Mouse (Mus musculus) midbrain, embryonic 10.5 days (tissue): ENCODE measurements around the gene Exoc7. TPM values are rescaled to one million over a fixed set of nuclear protein-coding genes. Genes with fewer than 3 reads are reported as not detected.
"Not testable (repeated sequence)": the region's sequence is repeated elsewhere in the genome, so short reads cannot be mapped to it uniquely, and the experiment has no call there.

Experiments
- DNase-seq: peaks from one replicate; pipeline ENCODE4 v3.0.0-alpha.2; 2017; ENCODE audit warnings: low spot score
- H3K27ac ChIP-seq: fragments of 300-500 bp; sonication (generic); replicated peaks from 2 replicates; pipeline ENCODE4 v1.5.1; 2016; ENCODE audit warnings: mild to moderate bottlenecking
- H3K27me3 ChIP-seq: fragments of 300-500 bp; sonication (generic); 2 replicates; pipeline ENCODE4 v1.6.1; 2016; ENCODE audit warnings: low read depth, mild to moderate bottlenecking; ENCODE audit not compliant: poor library complexity, severe bottlenecking
- H3K36me3 ChIP-seq: fragments of 300-500 bp; sonication (generic); 2 replicates; pipeline ENCODE4 v1.6.1; 2016; ENCODE audit warnings: mild to moderate bottlenecking, moderate library complexity
- H3K4me1 ChIP-seq: fragments of 300-500 bp; sonication (generic); 2 replicates; pipeline ENCODE4 v1.6.1; 2016
- H3K4me3 ChIP-seq: fragments of 300-500 bp; sonication (generic); 2 replicates; pipeline ENCODE4 v1.5.1; 2016; ENCODE audit warnings: mild to moderate bottlenecking, moderate library complexity
- H3K9me3 ChIP-seq: fragments of 300-500 bp; sonication (generic); replicated peaks from 2 replicates; pipeline ENCODE4 v1.6.1; 2016; ENCODE audit warnings: mild to moderate bottlenecking
- WGBS: fragments of 180-500 bp; shearing (Covaris S2); methylation state at CpG from one replicate; pipeline ENCODE4 v1.1.7; 2016; 5-methylcytosine and 5-hydroxymethylcytosine counted together
- polyA plus RNA-seq: library from polyadenylated mRNA; unstranded; fragments of >200 nt; fragmentation: Nextera tagmentation; extraction: Ambion mirVana; gene quantifications from 2 replicates; pipeline ENCODE4 v1.2.1, GENCODE M21; 2016

Gene Exoc7
- polyA plus RNA-seq, 1 experiment from 2014 or later = 57.6 TPM

GRCm38 (mm10) chr11:116283982-116284381 lies 23.1 kb downstream of the Exoc7 start:
- peaks cover 66% of the 10 kb centered on the region for H3K27me3 ChIP-seq
- H3K9me3 ChIP-seq = no peaks in the 10 kb centered on the region
- H3K27ac ChIP-seq = no peak overlapping the region
- no peak for DNase-seq
- peaks cover 19% of the 10 kb centered on the region for H3K36me3 ChIP-seq
- WGBS = 68% methylated on average over 6 of the region's 6 CpGs
- no peak overlapping the region for H3K4me3 ChIP-seq
- H3K4me1 ChIP-seq = peaks cover 23% of the 10 kb centered on the region

DNA sequence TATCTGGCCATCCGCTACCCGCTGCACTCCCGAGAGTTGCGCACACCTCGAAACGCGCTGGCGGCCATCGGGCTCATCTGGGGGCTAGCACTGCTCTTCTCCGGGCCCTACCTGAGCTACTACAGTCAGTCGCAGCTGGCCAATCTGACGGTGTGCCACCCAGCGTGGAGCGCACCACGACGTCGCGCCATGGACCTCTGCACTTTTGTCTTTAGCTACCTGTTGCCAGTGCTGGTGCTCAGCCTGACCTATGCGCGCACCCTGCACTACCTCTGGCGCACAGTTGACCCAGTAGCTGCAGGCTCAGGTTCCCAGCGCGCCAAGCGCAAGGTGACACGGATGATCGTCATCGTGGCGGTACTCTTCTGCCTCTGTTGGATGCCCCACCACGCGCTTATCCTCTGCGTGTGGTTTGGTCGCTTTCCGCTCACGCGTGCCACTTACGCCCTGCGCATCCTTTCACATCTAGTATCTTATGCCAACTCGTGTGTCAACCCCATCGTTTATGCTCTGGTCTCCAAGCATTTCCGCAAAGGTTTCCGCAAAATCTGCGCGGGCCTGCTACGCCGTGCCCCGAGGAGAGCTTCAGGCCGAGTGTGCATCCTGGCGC lies 24.0 kb downstream of the Exoc7 start:
- Histone ChIP-seq H3K27me3 (peaks cover 66% of the 10 kb centered on the region), H3K4me3 (no peak overlapping the region), H3K4me1 (peaks cover 23% of the 10 kb centered on the region), H3K36me3 (peaks cover 10% of the 10 kb centered on the region), H3K9me3 (no peaks in the 10 kb centered on the region), H3K27ac (no peak overlapping the region)
- no peak for DNase-seq
- 12% methylated on average over 48 of the region's 48 CpGs for WGBS

DNA sequence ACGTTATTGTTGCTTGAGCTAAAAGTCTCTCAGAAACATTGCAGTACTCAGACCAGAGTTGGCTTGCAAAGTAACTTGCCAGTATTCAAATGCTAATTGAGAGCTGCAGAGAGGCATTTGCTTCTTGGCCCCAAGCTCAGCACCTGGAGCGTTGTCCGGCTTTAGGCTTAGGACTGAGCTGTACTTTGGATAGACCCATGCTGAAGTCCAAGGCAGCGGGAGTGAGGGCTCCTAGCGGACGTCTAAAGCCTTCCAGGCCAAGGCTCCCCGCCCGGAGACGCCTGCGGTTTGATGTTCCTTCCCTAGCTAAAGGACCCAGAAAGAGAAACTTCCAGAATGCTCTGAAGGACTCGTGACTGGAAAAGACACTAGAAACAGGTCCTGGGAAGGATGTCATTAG lies 24.9 kb downstream of the Exoc7 start:
- Histone ChIP-seq H3K4me1 (peaks cover 23% of the 10 kb centered on the region), H3K9me3 (no peaks in the 10 kb centered on the region), H3K27ac (no peak overlapping the region), H3K4me3 (peak overlapping the region; percentile 46), H3K27me3 (peaks cover 66% of the 10 kb centered on the region), H3K36me3 (0 out of 2 replicates have a peak, but pooled peaks cover under 1% of the 10 kb centered on the region)
- peak; percentile 43 for DNase-seq
- WGBS = 1% methylated on average over 11 of the region's 11 CpGs

DNA sequence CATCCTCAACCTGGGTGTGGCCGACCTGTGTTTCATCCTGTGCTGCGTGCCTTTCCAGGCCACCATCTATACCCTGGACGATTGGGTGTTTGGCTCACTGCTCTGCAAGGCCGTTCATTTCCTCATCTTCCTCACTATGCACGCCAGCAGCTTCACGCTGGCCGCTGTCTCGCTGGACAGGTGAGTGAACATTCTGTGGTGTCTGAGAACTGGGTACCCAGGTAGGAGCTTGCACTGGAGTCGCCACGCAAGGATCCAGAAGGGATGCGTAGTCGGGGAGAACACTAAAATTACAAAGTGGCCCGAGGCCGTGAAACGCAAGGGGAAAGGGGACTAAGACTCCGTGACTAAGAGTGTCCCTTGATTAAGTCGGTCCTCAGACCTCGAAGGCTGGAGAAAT lies 25.4 kb downstream of the Exoc7 start:
- Histone ChIP-seq H3K9me3 (no peaks in the 10 kb centered on the region), H3K4me3 (peak overlapping the region; percentile 46), H3K27ac (no peak overlapping the region), H3K27me3 (peaks cover 66% of the 10 kb centered on the region), H3K36me3 (no peaks in the 10 kb centered on the region), H3K4me1 (peaks cover 23% of the 10 kb centered on the region)
- WGBS = 1% methylated on average over 18 of the region's 18 CpGs
- no peak for DNase-seq

DNA sequence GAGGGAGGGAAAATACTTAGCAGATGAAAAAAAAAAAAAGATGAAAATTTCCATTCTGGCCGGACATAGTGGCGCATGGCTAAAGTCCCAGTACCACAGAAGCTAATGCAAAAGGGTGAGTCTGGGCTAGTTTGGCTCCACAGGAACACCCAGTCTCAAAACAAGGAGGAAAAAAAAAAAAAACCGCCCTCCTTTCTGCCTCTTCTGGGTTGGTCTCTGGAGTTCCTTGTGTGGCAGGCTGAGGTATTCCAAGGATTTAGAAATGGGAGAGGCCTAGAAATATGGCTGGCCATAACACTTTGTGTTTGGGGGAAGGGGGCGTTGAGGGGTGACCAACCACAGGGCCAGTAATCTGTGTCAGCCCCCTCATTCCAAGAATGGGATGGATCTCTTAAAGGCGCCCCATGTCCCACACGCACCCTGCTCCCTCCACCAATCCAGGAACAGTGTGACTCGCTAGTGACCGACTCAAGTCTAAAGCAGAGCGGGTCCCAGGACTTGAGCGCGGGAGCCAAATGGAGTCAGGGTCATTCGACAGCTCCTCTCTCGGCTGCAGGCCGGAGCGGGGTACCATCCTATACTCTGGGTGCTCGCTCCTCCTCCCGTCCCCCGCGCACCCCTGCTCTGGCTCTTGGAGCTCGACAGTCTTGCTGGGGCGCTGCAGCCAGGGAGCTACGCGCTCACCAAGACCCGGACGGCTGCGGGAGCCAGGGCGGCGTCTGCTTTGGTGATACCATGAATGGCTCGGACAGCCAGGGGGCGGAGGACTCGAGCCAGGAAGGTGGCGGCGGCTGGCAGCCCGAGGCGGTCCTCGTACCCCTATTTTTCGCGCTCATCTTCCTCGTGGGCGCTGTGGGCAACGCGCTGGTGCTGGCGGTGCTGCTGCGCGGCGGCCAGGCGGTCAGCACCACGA lies 26.0 kb downstream of the Exoc7 start, which contains the start of gene Galr2:
Gene Galr2, plus strand, starts transcription at position 189 of the 913 bp plus-strand sequence.
- WGBS = 6% methylated on average over 48 of the region's 48 CpGs
- peaks cover 65% of the 10 kb centered on the region for H3K27me3 ChIP-seq

GRCm38 (mm10) chr11:116277184-116277583 lies 29.8 kb downstream of the Exoc7 start:
- not testable (repeated sequence) for H3K4me3 ChIP-seq, H3K36me3 ChIP-seq, H3K9me3 ChIP-seq, DNase-seq, H3K27ac ChIP-seq
- whole genome bisulfite sequencing = 93% methylated on average over 1 of the region's 1 CpGs
- peaks cover 27% of the 10 kb centered on the region for H3K27me3 ChIP-seq
- H3K4me1 ChIP-seq = peaks cover 36% of the 10 kb centered on the region

More for the DNA sequence above, 26.0 kb downstream of the Exoc7 start, which contains the start of gene Galr2:
- DNase-seq = peak; percentile 45
- Histone ChIP-seq H3K27ac (no peak within 1 kb of the TSS), H3K9me3 (no peaks in the 10 kb centered on the region), H3K36me3 (no peaks in the 10 kb centered on the region), H3K4me1 (peaks cover 23% of the 10 kb centered on the region), H3K4me3 (peak within 1 kb of the TSS; percentile 46)

- Histone ChIP-seq H3K27ac (peak within 1 kb of the TSS; percentile 93), H3K4me1 (peaks cover 28% of the 10 kb centered on the region), H3K36me3 (peaks cover 35% of the 10 kb centered on the region), H3K27me3 (no peaks in the 10 kb centered on the region), H3K4me3 (peak within 1 kb of the TSS; percentile 97), H3K9me3 (no peaks in the 10 kb centered on the region)
- WGBS = 5% methylated on average over 32 of the region's 32 CpGs
- peak; percentile 94 for DNase-seq
These were observed 32.9 kb downstream of the Exoc7 start, which contains the start of gene Srp68 for GRCm38 (mm10) chr11:116274045-116274666. Gene Srp68, minus strand, starts transcription at chr11:116274217.

- Histone ChIP-seq H3K9me3 (no peaks in the 10 kb centered on the region), H3K36me3 (peaks cover 41% of the 10 kb centered on the region), H3K4me1 (peaks cover 28% of the 10 kb centered on the region), H3K27ac (peak overlapping the region; percentile 93), H3K27me3 (no peaks in the 10 kb centered on the region), H3K4me3 (peak overlapping the region; percentile 97)
- no peak for DNase-seq
- under 1% methylated on average over 39 of the region's 39 CpGs for WGBS
These were observed 33.5 kb downstream of the Exoc7 start for GRCm38 (mm10) chr11:116273469-116274044.

DNA sequence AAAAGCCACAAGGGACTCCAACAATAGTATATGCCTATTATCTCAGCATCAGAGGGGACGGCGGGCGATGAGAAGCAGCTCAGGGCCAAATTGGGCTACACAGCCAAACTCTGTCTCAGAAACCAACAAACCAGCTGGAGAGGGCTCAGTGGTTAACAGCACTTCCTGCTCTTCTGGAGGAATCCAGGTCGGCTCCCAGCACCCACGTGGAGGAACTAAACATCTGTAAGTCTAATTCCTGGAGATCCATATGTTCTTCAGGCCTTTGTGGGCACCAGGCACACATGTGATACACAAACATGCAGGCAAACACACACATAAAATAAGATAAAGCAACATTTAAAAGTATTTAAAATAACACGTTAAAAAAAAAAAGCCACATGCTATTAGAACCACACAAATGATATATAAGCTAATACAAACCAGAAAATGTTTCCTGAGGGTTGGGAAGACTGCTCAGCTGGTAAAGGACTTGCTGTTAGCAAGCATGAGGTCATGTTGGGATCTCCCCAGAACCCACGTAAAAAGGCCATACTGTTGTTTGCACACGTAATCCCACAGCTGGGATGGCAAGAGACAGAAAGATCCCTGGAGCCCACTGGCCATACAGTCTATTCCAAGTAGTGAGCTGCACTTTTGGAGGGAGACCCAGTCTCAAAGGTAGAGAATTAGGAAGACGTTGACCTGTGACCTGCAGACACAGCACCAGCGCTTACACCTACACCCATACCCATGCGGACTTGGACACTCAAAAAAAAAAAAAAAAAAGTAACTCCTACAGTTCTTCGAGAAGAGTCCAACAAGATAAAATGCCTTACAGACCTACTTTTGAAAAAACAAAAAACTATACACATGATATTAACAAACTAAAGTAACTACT lies 34.2 kb downstream of the Exoc7 start:
- Histone ChIP-seq H3K9me3 (no peaks in the 10 kb centered on the region), H3K4me1 (peaks cover 28% of the 10 kb centered on the region), H3K27ac (peak overlapping the region; percentile 93), H3K4me3 (peak overlapping the region; percentile 97), H3K36me3 (peaks cover 49% of the 10 kb centered on the region), H3K27me3 (no peaks in the 10 kb centered on the region)
- WGBS = 67% methylated on average over 12 of the region's 12 CpGs
- DNase-seq = no peak

DNA sequence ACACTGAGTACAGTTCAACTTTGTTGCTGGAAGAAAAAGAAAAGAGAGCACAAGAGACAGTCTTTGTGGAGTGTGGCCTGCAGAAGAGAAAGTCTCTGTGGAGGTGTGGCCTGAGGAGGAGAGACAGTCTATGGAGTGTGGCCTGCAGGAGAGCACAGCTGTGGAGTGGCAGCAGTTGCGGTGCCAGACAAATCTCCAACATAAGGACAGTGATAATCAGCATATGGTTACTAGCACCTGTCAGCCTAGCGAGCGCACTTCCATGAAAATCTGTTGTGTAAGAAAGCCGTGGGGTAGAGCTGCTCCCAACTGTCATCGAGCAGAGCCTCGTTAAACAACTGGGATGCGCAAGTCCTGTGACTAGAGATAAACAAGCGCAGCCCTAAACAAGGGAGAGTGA lies 37.5 kb downstream of the Exoc7 start:
- H3K27ac ChIP-seq = no peak overlapping the region
- H3K36me3 ChIP-seq = peaks cover 81% of the 10 kb centered on the region
- H3K27me3 ChIP-seq = no peaks in the 10 kb centered on the region
- H3K4me3 ChIP-seq = no peak overlapping the region
- no peaks in the 10 kb centered on the region for H3K9me3 ChIP-seq
- DNase-seq = no peak
- WGBS = 98% methylated on average over 8 of the region's 8 CpGs
- H3K4me1 ChIP-seq = peaks cover 23% of the 10 kb centered on the region

DNA sequence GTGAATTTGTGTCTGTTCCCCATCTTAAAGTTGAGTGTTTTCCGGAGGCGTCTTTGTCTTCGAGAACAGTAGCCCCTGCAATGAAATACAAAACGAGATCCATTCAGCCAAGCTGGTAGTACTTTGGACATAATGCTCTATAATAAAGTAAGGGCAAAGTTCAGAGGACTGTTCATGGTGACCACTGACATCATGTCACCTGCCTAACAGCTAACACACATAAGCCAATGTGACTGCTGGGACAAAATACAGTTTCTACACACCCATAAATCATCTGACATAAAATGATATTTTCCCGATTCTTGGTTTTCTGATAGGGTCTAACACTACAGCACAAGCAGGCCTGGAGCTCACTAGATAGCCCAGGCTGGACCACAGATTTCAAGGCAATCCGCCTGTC lies 38.7 kb downstream of the Exoc7 start:
- 96% methylated on average over 6 of the region's 6 CpGs for WGBS

More for the DNA sequence above, 38.7 kb downstream of the Exoc7 start:
- no peaks in the 10 kb centered on the region for H3K9me3 ChIP-seq
- H3K27me3 ChIP-seq = no peaks in the 10 kb centered on the region
- peaks cover 94% of the 10 kb centered on the region for H3K36me3 ChIP-seq
- no peak for DNase-seq
- H3K27ac ChIP-seq = no peak overlapping the region
- peaks cover 17% of the 10 kb centered on the region for H3K4me1 ChIP-seq
- no peak overlapping the region for H3K4me3 ChIP-seq
